Mouse (Mus musculus): ENCODE data around the gene Gripap1.

DNA sequence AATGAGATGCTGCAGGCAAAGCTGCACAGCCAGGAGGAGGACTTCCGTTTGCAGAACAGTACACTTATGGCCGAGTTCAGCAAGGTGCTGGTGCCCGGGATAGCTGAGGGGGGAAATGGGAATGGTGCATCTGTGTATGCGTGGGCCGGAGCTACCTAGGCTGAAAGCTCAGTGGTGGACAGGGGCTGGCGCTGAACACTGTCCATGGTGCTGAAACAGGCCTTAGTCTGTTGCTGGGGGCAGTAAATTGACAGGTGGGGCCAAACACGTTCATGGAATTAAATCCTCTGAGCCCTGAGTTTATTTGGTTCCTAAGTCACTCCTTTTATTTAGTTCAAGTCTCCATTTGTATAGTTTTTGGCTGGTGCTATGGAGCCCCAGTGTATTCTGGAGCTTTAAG, 5.5 kb downstream of the Gripap1 start:
- TF ChIP-seq CTCF (conservative IDR thresholded peaks at IDR 0.05; ENCODE audit: low read length) (no peak), POU5F1 (IDR thresholded peaks at IDR 0.05; ENCODE audit: borderline replicate concordance, low read length) (no peak)
